Mouse (Mus musculus) heart, embryonic 16.5 days (tissue): Measurements from ENCODE around the gene Rnf183. TPM values are rescaled to one million over a fixed set of nuclear protein-coding genes. Genes with fewer than 3 reads are reported as not detected.
A peak's percentile ranks its signal among the peaks of the same experiment; 100 is the strongest.
"Not testable (repeated sequence)": the region's sequence is repeated elsewhere in the genome, so short reads cannot be mapped to it uniquely, and the experiment has no call there.

Experiments used
- ATAC-seq: fragments of 200-750 bp; cut with Nextera tagmentation; replicated peaks from 2 replicates; pipeline ENCODE4 v1.8.0; 2017; ENCODE audit warnings: moderate number of reproducible peaks; ENCODE audit not compliant: insufficient read depth, low FRiP score; ENCODE audit errors: extremely low read depth
- H3K27ac ChIP-seq: fragments of 300-500 bp; sonication (generic); 2 replicates; pipeline ENCODE4 v1.5.1; 2014; ENCODE audit warnings: mild to moderate bottlenecking, low read length, control low read depth, moderate library complexity
- H3K27me3 ChIP-seq: fragments of 300-500 bp; sonication (generic); 2 replicates; pipeline ENCODE4 v1.6.1; 2014; ENCODE audit warnings: low read length, mixed read lengths; ENCODE audit not compliant: control insufficient read depth, insufficient read depth
- H3K36me3 ChIP-seq: fragments of 300-500 bp; sonication (generic); 2 replicates; pipeline ENCODE4 v1.6.1; 2014; ENCODE audit not compliant: control insufficient read depth, insufficient read depth
- H3K4me1 ChIP-seq: fragments of 300-500 bp; sonication (generic); 2 replicates; pipeline ENCODE4 v1.6.1; 2014; ENCODE audit warnings: low read length, mixed read lengths; ENCODE audit not compliant: control insufficient read depth, insufficient read depth
- H3K4me2 ChIP-seq: fragments of 300-500 bp; sonication (generic); 2 replicates; pipeline ENCODE4 v1.6.1; 2014; ENCODE audit warnings: low read depth, mild to moderate bottlenecking, control low read depth, low read length
- H3K4me3 ChIP-seq: fragments of 300-500 bp; sonication (generic); 2 replicates; pipeline ENCODE4 v1.5.1; 2014; ENCODE audit warnings: mild to moderate bottlenecking, control low read depth, low read length
- H3K9ac ChIP-seq: fragments of 300-500 bp; sonication (generic); 2 replicates; pipeline ENCODE4 v1.6.1; 2014; ENCODE audit warnings: low read length, control low read depth
- H3K9me3 ChIP-seq: fragments of 300-500 bp; sonication (generic); replicated peaks from 2 replicates; pipeline ENCODE4 v1.6.1; 2016; ENCODE audit warnings: low read length; ENCODE audit not compliant: control insufficient read depth
- WGBS: fragments of 180-500 bp; shearing (Covaris S2); extraction: QIAGEN DNeasy Blood & Tissue Kit; methylation state at CpG from one replicate; pipeline ENCODE4 v1.1.7; 2014; 5-methylcytosine and 5-hydroxymethylcytosine counted together
- polyA plus RNA-seq: library from polyadenylated mRNA; unstranded; fragments of >200 nt; fragmentation: Nextera tagmentation; extraction: Ambion mirVana; gene quantifications from 2 replicates; pipeline ENCODE4 v1.2.1, GENCODE M21; 2015

The Rnf183 gene
- polyA plus RNA-seq, result 0.17 and 0.26 TPM in 2 replicates

DNA sequence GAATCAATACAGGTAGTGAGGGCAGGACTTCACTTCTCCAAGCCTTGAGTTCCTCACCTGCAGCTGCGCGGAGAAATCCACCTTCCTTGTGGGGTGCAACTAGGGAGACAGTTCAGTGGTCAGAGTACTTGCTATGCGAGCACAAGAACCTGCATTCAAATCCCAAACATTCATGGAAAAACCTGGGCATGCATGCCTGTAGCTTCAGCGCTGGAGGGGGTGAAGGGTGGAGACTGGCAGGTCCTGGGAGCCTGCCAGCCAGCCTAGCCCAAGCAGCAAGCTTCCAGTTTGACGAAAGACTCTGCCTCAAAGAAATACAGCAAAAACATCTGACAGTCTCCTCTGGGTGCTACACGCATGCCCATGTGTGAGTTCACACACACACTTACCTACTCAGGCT lies at the start of gene Rnf183:
Gene Rnf183, minus strand, starts transcription at position 172 of the 400 bp plus-strand sequence.
- H3K36me3 ChIP-seq, result no peaks in the 10 kb centered on the region
- 73% methylated on average over 6 of the region's 6 CpGs for WGBS
- ATAC-seq, result no peak

DNA sequence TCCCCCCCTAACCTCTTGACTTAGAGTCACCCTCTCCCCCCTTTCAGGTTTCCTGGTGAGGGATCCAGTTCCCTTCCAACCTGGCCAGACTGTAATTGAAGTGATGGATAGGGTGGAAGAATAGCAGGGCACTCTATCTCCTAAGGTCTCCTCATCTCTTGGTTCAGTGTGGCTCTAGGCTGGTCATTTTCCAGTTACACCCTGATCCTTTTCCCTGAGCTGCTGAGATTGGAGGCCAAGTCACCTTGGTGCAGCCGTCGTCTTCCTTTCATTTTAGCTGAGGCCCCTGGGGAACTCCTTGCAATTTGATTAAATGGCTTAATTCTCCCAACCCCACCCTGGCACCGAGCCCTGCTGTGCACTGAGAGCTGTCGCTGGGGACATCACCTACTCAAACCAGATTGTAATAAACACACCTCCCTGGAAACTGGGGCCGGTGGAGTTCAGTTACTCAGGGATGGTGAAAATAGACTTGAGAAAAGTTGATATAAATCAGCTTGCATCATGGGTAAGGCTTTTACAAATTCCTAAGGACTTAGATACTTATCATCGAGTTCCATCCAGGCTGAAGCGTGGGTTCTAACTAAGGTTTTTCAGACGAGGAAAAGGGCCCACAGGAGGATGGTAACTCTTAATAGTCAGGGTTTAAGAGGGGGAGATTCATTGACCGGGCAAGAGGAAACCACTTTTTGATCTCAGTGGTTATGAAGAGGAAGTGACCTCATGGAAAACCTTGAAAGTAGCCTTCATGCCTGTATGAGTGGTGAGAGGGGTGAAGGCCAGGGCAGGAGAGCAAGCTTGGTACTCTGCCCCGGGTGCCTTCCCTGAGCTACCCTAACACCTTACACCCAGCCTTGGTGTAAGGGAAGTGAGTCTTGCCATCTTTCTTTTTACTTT lies 45.9 kb upstream of the Rnf183 start:
- H3K9me3 ChIP-seq, result no peaks in the 10 kb centered on the region
- ATAC-seq, result no peak
- no peaks in the 10 kb centered on the region for H3K27me3 ChIP-seq
- peaks cover 9% of the 10 kb centered on the region for H3K4me1 ChIP-seq
- no peaks in the 10 kb centered on the region for H3K36me3 ChIP-seq
- H3K4me2 ChIP-seq, result no peak overlapping the region
- H3K9ac ChIP-seq, result no peak overlapping the region
- 37% methylated on average over 10 of the region's 10 CpGs for WGBS
- no peak overlapping the region; the same call in 1 of the 2 replicates for H3K4me3 ChIP-seq
- no peak overlapping the region for H3K27ac ChIP-seq

More for the DNA sequence above, at the start of gene Rnf183:
- no peak within 1 kb of the TSS for H3K27ac ChIP-seq
- no peaks in the 10 kb centered on the region for H3K9me3 ChIP-seq
- H3K4me3 ChIP-seq, result no peak within 1 kb of the TSS
- H3K27me3 ChIP-seq, result no peaks in the 10 kb centered on the region
- H3K9ac ChIP-seq, result no peak within 1 kb of the TSS
- no peak within 1 kb of the TSS for H3K4me2 ChIP-seq
- no peaks in the 10 kb centered on the region for H3K4me1 ChIP-seq

DNA sequence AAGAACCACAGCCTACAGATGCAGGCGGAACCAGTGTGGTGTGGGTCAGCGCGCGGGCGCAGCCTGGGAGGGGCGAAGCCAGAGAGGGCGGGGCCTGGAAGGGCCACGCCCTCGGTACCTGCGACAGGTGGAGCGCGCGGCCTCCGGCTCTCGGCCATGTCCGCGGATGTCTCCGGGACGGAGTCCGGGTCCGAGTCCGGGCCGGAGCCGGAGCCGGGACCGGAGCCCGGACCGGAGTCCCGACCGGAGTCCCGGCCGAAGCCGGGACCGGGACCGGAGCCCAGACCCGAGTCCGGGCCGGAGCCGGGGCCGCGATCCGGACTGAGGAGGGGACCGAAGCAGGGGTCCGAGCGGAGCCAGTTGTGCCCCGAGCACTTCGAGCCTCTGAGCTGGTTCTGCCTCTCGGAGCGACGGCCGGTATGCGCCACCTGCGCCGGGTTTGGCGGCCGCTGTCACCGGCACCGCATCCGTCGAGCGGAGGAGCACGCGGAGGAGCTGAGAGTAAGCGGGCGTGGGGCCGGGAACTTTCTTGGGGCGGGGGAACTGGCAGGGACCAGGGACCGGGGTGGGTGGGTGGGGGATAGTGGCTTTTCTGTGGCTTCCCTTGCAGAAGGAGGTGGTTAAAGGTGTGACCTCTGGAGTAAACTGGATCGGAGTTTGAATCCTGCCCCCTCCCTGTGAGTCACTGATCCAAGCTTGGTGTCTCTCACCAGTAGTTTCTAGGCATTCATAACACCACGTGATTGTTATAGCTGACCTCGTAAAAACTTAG lies 45.1 kb upstream of the Rnf183 start, which contains the start of gene Bspry:
Gene Bspry, plus strand, starts transcription at position 117 of the 772 bp plus-strand sequence.
- Histone ChIP-seq H3K9ac (peak within 1 kb of the TSS; percentile 61), H3K27ac (no peak within 1 kb of the TSS)

DNA sequence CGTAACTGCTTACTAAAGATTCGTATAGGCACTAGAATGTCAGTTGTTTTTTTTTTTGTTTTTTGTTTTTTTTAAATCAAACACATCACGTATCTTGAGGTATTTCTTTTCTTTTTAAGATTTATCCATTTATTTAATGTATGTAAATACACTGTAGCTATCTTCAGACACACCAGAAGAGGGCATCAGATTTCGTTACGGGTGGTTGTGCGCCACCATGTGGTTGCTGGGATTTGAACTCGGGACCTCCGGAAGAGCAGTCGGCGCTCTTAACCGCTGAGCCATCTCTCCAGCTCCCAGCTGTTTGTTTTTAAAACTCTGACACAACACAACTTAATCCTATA lies 44.5 kb upstream of the Rnf183 start:
- Histone ChIP-seq H3K4me2 (peak overlapping the region; percentile 90), H3K9ac (peak overlapping the region; percentile 61), H3K4me3 (peak overlapping the region; percentile 56)
- 14% methylated on average over 11 of the region's 11 CpGs for WGBS
- H3K9me3 ChIP-seq, H3K27ac ChIP-seq, H3K36me3 ChIP-seq, ATAC-seq, H3K27me3 ChIP-seq, H3K4me1 ChIP-seq: not testable (repeated sequence)

More for the DNA sequence above, 45.1 kb upstream of the Rnf183 start, which contains the start of gene Bspry:
- Histone ChIP-seq H3K36me3 (no peaks in the 10 kb centered on the region), H3K4me2 (peak within 1 kb of the TSS; percentile 90), H3K4me1 (peaks cover 9% of the 10 kb centered on the region), H3K9me3 (no peaks in the 10 kb centered on the region), H3K4me3 (peak within 1 kb of the TSS; percentile 56), H3K27me3 (no peaks in the 10 kb centered on the region)
- WGBS, result 2% methylated on average over 71 of the region's 71 CpGs
- ATAC-seq, result peak; percentile 71

DNA sequence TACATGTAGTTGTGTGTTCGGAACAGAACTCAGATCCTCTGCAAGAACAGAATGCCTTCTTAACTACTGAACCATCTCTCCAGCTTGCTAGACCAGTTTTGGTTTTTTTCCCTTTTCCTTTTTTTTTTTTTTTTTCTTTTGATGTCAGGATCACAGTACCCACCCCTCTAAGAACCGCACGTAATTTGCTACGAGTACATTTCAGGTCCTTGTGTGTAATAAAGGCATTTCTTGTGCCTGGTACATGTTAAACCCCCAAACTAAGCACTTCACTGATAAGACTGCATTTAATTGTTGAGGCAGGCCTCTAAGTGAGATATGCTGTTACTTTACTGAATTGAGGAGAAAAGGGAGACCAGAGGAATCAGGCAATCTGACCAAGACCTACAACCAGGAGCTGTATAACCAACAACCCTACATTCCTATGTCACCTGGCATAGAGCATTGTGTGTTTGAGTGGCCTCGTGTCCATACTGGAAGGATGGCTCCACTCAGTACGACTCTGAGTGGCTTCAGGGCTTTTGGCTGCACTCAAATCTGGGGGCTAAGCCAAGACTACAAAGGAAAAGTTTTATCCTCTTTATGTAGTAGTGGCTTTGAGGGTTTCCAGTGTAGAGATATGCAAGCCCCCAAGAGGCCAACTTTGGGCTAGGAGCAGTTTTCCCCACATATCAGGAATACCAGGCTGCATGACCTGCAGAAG lies 42.6 kb upstream of the Rnf183 start:
- no peaks in the 10 kb centered on the region for H3K9me3 ChIP-seq
- H3K4me2 ChIP-seq, result no peak overlapping the region
- no peaks in the 10 kb centered on the region for H3K27me3 ChIP-seq
- peaks cover 9% of the 10 kb centered on the region for H3K4me1 ChIP-seq
- H3K4me3 ChIP-seq, result no peak overlapping the region
- no peak overlapping the region for H3K9ac ChIP-seq
- no peak for ATAC-seq
- no peak overlapping the region for H3K27ac ChIP-seq
- 70% methylated on average over 6 of the region's 6 CpGs for WGBS
- H3K36me3 ChIP-seq, result no peaks in the 10 kb centered on the region

DNA sequence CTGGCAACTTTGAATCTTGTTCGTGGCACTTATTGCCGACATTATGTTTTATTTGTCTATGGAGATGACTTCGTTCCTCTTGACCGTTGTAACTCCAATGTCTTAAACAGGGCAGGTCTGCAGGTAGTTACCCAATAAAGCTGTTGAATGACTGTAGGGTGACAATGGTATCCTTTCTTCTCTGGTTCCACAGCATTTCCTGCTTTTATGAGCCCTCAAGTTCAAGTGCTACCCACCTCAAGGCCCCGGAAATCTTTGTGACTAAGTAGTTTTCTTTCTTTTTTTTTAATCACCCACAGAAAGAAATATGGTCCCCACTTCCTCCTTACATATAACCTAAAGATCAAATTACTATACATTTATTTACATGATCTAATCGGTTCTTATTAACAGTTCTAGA lies 40.7 kb upstream of the Rnf183 start:
- no peak for ATAC-seq
- Histone ChIP-seq H3K27me3 (no peaks in the 10 kb centered on the region), H3K9me3 (no peaks in the 10 kb centered on the region), H3K27ac (no peak overlapping the region), H3K4me2 (no peak overlapping the region), H3K9ac (no peak overlapping the region), H3K4me1 (peaks cover 9% of the 10 kb centered on the region), H3K4me3 (no peak overlapping the region), H3K36me3 (no peaks in the 10 kb centered on the region)
- WGBS, result 86% methylated on average over 6 of the region's 6 CpGs

DNA sequence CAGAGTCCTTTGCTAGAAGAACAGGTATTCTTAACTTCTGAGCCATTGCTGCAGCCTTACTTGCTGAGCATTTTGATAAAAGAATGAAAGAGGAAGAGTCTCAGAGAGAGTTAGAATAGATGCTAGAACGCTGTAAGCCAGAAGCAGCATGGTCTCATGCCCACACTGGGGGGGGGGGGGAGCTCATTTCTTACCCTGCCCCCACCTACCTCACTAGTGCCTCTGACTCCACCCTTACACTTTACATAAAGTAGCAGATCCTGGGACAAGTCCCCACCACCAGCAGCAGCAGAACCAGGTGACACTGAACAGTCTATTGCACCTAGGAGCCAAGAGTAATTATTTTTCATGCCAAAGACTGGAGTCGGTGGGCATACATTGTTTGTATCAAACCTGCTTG lies 40.1 kb upstream of the Rnf183 start:
- Histone ChIP-seq H3K4me1 (peaks cover 12% of the 10 kb centered on the region), H3K9ac (no peak overlapping the region), H3K4me3 (no peak overlapping the region), H3K4me2 (no peak overlapping the region), H3K27me3 (no peaks in the 10 kb centered on the region), H3K9me3 (no peaks in the 10 kb centered on the region), H3K36me3 (no peaks in the 10 kb centered on the region), H3K27ac (no peak overlapping the region)
- 81% methylated on average over 2 of the region's 2 CpGs for WGBS
- no peak for ATAC-seq

DNA sequence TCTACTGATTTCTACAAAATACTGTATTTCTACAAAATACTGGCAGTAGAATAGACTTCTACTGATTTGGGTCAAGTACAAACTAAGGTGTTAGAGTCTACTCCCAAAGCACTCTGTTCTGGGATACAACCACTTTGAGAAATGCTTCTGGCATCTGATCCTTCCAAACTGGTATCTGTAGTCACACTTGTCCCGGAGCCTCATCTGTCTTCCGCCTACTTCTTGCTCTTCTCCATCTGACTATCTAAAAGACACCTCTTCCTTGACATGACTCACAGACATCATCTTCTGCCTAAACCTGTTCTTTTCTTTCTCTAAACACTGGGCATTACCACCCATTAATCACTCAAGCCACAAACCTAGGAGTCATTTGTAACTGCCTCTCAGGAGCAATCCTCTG lies 37.0 kb upstream of the Rnf183 start:
- Histone ChIP-seq H3K4me3 (no peak overlapping the region), H3K4me1 (peaks cover 3% of the 10 kb centered on the region; the same call in 1 of the 2 replicates), H3K27ac (no peak overlapping the region), H3K4me2 (no peak overlapping the region), H3K9ac (no peak overlapping the region), H3K36me3 (no peaks in the 10 kb centered on the region), H3K27me3 (no peaks in the 10 kb centered on the region), H3K9me3 (no peaks in the 10 kb centered on the region)
- WGBS, result 87% methylated on average over 2 of the region's 2 CpGs
- no peak for ATAC-seq
